Mouse (Mus musculus) kidney, adult 2 months (tissue): Measurements from ENCODE around the gene Cep170b.

Source experiments
- CTCF ChIP-seq: fragments of 200-500 bp; conservative IDR thresholded peaks from 2 replicates; pipeline ENCODE4 v1.5.1; 2011; ENCODE audit warnings: low read depth, mild to moderate bottlenecking, control low read depth, low read length, moderate library complexity, mixed read lengths; ENCODE audit not compliant: insufficient read depth, insufficient read length
- POLR2A ChIP-seq: fragments of 200-500 bp; IDR thresholded peaks from one replicate; pipeline ENCODE4 v1.6.1; 2011; ENCODE audit warnings: low read depth, low read length, control low read depth

DNA sequence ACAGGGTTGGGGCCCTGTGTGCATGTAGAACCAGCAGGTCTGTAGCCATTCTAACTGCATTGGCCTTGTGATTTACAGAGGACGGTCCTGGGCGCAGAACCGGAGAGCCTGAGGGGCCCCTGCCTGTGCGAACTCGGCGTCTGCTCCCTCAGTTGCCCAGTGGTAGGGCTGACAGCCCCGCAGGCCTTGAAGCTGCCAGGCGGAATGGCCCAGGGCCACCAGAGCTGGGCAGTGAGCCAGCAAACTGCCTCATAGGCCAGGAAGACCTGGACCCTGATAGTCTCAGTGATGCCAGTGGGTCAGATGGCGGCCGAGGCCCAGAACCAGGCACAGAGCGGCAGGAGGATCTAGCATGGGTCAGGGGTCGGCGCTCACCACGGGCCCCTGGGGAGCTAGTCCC, 17.5 kb downstream of the Cep170b start:
- TF ChIP-seq CTCF (no peak), POLR2A (no peak)
